Mouse (Mus musculus): ENCODE measurements around the gene Shroom2. TPM values are rescaled to one million over a fixed set of nuclear protein-coding genes. Genes with fewer than 3 reads are reported as not detected.

The Shroom2 gene
- total and polyA plus RNA-seq, 3 experiments, result 0.09 TPM; not detected in 2

- DNase-seq (ENCODE audit: extremely low read depth), result no peak
- no peak for TF ChIP-seq MYC (IDR thresholded peaks at IDR 0.05; ENCODE audit: low read depth, low read length)
- no peak for TF ChIP-seq PAX5 (IDR thresholded peaks at IDR 0.05; ENCODE audit: low read length)
- no peak for TF ChIP-seq TCF12 (IDR thresholded peaks at IDR 0.05; ENCODE audit: low read depth, low read length)
- TF ChIP-seq ZKSCAN1 (IDR thresholded peaks at IDR 0.05; ENCODE audit: borderline replicate concordance, low read depth, low read length), result no peak
- no peak for TF ChIP-seq JUN (IDR thresholded peaks at IDR 0.05; ENCODE audit: insufficient read depth, low read depth, low read length)
- no peak for TF ChIP-seq ZC3H11A (IDR thresholded peaks at IDR 0.05; ENCODE audit: low read depth, low read length)
- TF ChIP-seq USF2 (conservative IDR thresholded peaks at IDR 0.05; ENCODE audit: low read depth, low read length), result no peak
- TF ChIP-seq BHLHE40 (IDR thresholded peaks at IDR 0.05; ENCODE audit: low read depth, low read length), result no peak
- dilution Hi-C loops (cut with MboI; ENCODE audit: extremely low pct_ligation_motif_present, extremely low pct_unique_long_range_greater_than_20kb, low sequenced_read_pairs), result no loop called here
- Histone ChIP-seq H3K79me2 (replicated peaks; ENCODE audit: control insufficient read depth, extremely low read depth, insufficient read depth, poor library complexity, severe bottlenecking) (no peaks in the 10 kb centered on the region), H3K27me3 (replicated peaks) (no peaks in the 10 kb centered on the region), H3K9me3 (replicated peaks; ENCODE audit: low read length) (no peaks in the 10 kb centered on the region), H3K4me3 (replicated peaks in 1 of 3; ENCODE audit: low read depth in 2 of 3, low read length in 2 of 3, poor library complexity in 1 of 3) (no peak overlapping the region), H3K4me2 (ENCODE audit: insufficient read depth, low read depth, poor library complexity, severe bottlenecking) (no peak overlapping the region), H3K36me3 (replicated peaks in 1 of 2; ENCODE audit: control insufficient read depth in 1 of 2, insufficient read depth in 1 of 2, low read length in 1 of 2) (no peaks in the 10 kb centered on the region), H3K4me1 (ENCODE audit: control insufficient read depth in 1 of 2, insufficient read depth in 2 of 2) (no peaks in the 10 kb centered on the region), H3K9ac (ENCODE audit: insufficient read depth, low read depth) (no peak overlapping the region), H3K27ac (ENCODE audit: insufficient read depth, low read depth) (no peak overlapping the region)
- in situ Hi-C loops (cut with MboI; ENCODE audit: low pct_ligation_motif_present, low pct_unique_long_range_greater_than_20kb, low sequenced_read_pairs), result no loop called here
Measured at GRCm38 (mm10) chrX:152756293-152756692, 13.0 kb downstream of the Shroom2 start.

GRCm38 (mm10) chrX:152755819-152756218, 13.4 kb downstream of the Shroom2 start:
- no peak for DNase-seq (ENCODE audit: extremely low read depth)
- Histone ChIP-seq H3K4me3 (replicated peaks in 1 of 3; ENCODE audit: low read depth in 2 of 3, low read length in 2 of 3, poor library complexity in 1 of 3) (no peak overlapping the region), H3K9ac (ENCODE audit: insufficient read depth, low read depth) (no peak overlapping the region), H3K4me2 (ENCODE audit: insufficient read depth, low read depth, poor library complexity, severe bottlenecking) (no peak overlapping the region), H3K4me1 (ENCODE audit: control insufficient read depth in 1 of 2, insufficient read depth in 2 of 2) (no peaks in the 10 kb centered on the region), H3K27ac (ENCODE audit: insufficient read depth, low read depth) (no peak overlapping the region), H3K79me2 (replicated peaks; ENCODE audit: control insufficient read depth, extremely low read depth, insufficient read depth, poor library complexity, severe bottlenecking) (no peaks in the 10 kb centered on the region), H3K9me3 (replicated peaks; ENCODE audit: low read length) (no peaks in the 10 kb centered on the region), H3K27me3 (replicated peaks) (no peaks in the 10 kb centered on the region), H3K36me3 (replicated peaks in 1 of 2; ENCODE audit: control insufficient read depth in 1 of 2, insufficient read depth in 1 of 2, low read length in 1 of 2) (no peaks in the 10 kb centered on the region)
- TF ChIP-seq TCF12 (IDR thresholded peaks at IDR 0.05; ENCODE audit: low read depth, low read length), result no peak
- in situ Hi-C loops (cut with MboI; ENCODE audit: low pct_ligation_motif_present, low pct_unique_long_range_greater_than_20kb, low sequenced_read_pairs), result no loop called here
- dilution Hi-C loops (cut with MboI; ENCODE audit: extremely low pct_ligation_motif_present, extremely low pct_unique_long_range_greater_than_20kb, low sequenced_read_pairs), result no loop called here

GRCm38 (mm10) chrX:152745925-152746324, 23.3 kb downstream of the Shroom2 start:
- no peaks in the 10 kb centered on the region for H3K27me3 ChIP-seq (replicated peaks)
- H3K36me3 ChIP-seq (replicated peaks in 1 of 2; ENCODE audit: control insufficient read depth in 1 of 2, insufficient read depth in 1 of 2, low read length in 1 of 2), result no peaks in the 10 kb centered on the region
- H3K4me1 ChIP-seq (ENCODE audit: control insufficient read depth in 1 of 2, insufficient read depth in 2 of 2), result no peaks in the 10 kb centered on the region; a peak in 1 of 4 replicates
- no peak overlapping the region for H3K4me3 ChIP-seq (replicated peaks in 1 of 3; ENCODE audit: low read depth in 2 of 3, low read length in 2 of 3, poor library complexity in 1 of 3)
- DNase-seq (ENCODE audit: extremely low read depth), result no peak
- H3K9me3 ChIP-seq (replicated peaks; ENCODE audit: low read length), result no peaks in the 10 kb centered on the region
- no peak overlapping the region for H3K4me2 ChIP-seq (ENCODE audit: insufficient read depth, low read depth, poor library complexity, severe bottlenecking)
- TF ChIP-seq ZKSCAN1 (IDR thresholded peaks at IDR 0.05; ENCODE audit: borderline replicate concordance, low read depth, low read length), result no peak
- TF ChIP-seq HCFC1 (IDR thresholded peaks at IDR 0.05; ENCODE audit: low read depth, low read length), result no peak
- TF ChIP-seq RAD21 (IDR thresholded peaks at IDR 0.05; ENCODE audit: low read depth, low read length), result no peak
- TF ChIP-seq MAFK (IDR thresholded peaks at IDR 0.05; ENCODE audit: insufficient replicate concordance, low read length), result no peak
- TF ChIP-seq CHD2 (IDR thresholded peaks at IDR 0.05; ENCODE audit: low read length), result no peak
- TF ChIP-seq ETS1 (conservative IDR thresholded peaks at IDR 0.05; ENCODE audit: low read depth, low read length), result no peak
- TF ChIP-seq MAX (IDR thresholded peaks at IDR 0.05; ENCODE audit: low read length), result no peak
- TF ChIP-seq UBTF (IDR thresholded peaks at IDR 0.05; ENCODE audit: low read depth, low read length), result no peak
- no peak for TF ChIP-seq KAT2A (IDR thresholded peaks at IDR 0.05; ENCODE audit: insufficient replicate concordance, low read length)
- TF ChIP-seq MYC (IDR thresholded peaks at IDR 0.05; ENCODE audit: low read depth, low read length), result no peak
- no peak for TF ChIP-seq MEF2A (IDR thresholded peaks at IDR 0.05; ENCODE audit: borderline replicate concordance, low read depth, low read length)
- no peak for TF ChIP-seq PAX5 (IDR thresholded peaks at IDR 0.05; ENCODE audit: low read length)
- no peak for TF ChIP-seq SMC3 (IDR thresholded peaks at IDR 0.05; ENCODE audit: low read depth, low read length)
- no peak for TF ChIP-seq CHD1 (IDR thresholded peaks at IDR 0.05; ENCODE audit: low read depth, low read length)
- no peak for TF ChIP-seq GABPA (IDR thresholded peaks at IDR 0.05; ENCODE audit: insufficient replicate concordance, low read depth, low read length)
- dilution Hi-C loops (cut with MboI; ENCODE audit: extremely low pct_ligation_motif_present, extremely low pct_unique_long_range_greater_than_20kb, low sequenced_read_pairs) (no loop called here), in situ Hi-C loops (cut with MboI; ENCODE audit: low pct_ligation_motif_present, low pct_unique_long_range_greater_than_20kb, low sequenced_read_pairs) (no loop called here)
- H3K9ac ChIP-seq (ENCODE audit: insufficient read depth, low read depth), result no peak overlapping the region
- H3K27ac ChIP-seq (ENCODE audit: insufficient read depth, low read depth), result no peak overlapping the region
- no peaks in the 10 kb centered on the region for H3K79me2 ChIP-seq (replicated peaks; ENCODE audit: control insufficient read depth, extremely low read depth, insufficient read depth, poor library complexity, severe bottlenecking)

Measured in CH12.LX (cell line).